Mouse (Mus musculus): ENCODE measurements around the gene Zfp101. TPM values are rescaled to one million over a fixed set of nuclear protein-coding genes. Genes with fewer than 3 reads are reported as not detected.

The Zfp101 gene
- 8.7 to 17.7 TPM (median 10.2 TPM) in 3 replicates for total RNA-seq (2017)

- peak; percentile 99 for ATAC-seq (replicated peaks; ENCODE audit: insufficient number of reproducible peaks, low FRiP score, low TSS enrichment, poor library complexity, severe bottlenecking)
Observed at GRCm38 (mm10) chr17:33394182-33395034, at the start of gene Zfp101. Zfp101 (minus strand) TSS chr17:33394641.

GRCm38 (mm10) chr17:33441159-33441558 is 46.7 kb upstream of the Zfp101 start:
- ATAC-seq (replicated peaks; ENCODE audit: insufficient number of reproducible peaks, low FRiP score, low TSS enrichment, poor library complexity, severe bottlenecking): no peak

- no peak for ATAC-seq (replicated peaks; ENCODE audit: insufficient number of reproducible peaks, low FRiP score, low TSS enrichment, poor library complexity, severe bottlenecking)
Observed at GRCm38 (mm10) chr17:33439922-33440321, 45.5 kb upstream of the Zfp101 start.

- peak; percentile 85 for ATAC-seq (replicated peaks; ENCODE audit: insufficient number of reproducible peaks, low FRiP score, low TSS enrichment, poor library complexity, severe bottlenecking)
Observed at GRCm38 (mm10) chr17:33439148-33439547, 44.7 kb upstream of the Zfp101 start.

- no peak for ATAC-seq (replicated peaks; ENCODE audit: insufficient number of reproducible peaks, low FRiP score, low TSS enrichment, poor library complexity, severe bottlenecking)
Observed at GRCm38 (mm10) chr17:33432019-33432946, 37.8 kb upstream of the Zfp101 start, which contains the start of gene Actl9. Actl9 (plus strand) TSS chr17:33432896.

- ATAC-seq (replicated peaks; ENCODE audit: insufficient number of reproducible peaks, low FRiP score, low TSS enrichment, poor library complexity, severe bottlenecking): no peak
Observed at GRCm38 (mm10) chr17:33392271-33392670, 2.2 kb downstream of the Zfp101 start.

- no peak for ATAC-seq (replicated peaks; ENCODE audit: insufficient number of reproducible peaks, low FRiP score, low TSS enrichment, poor library complexity, severe bottlenecking)
Observed at GRCm38 (mm10) chr17:33385705-33386104, 8.7 kb downstream of the Zfp101 start.

GRCm38 (mm10) chr17:33372795-33373194 is 21.6 kb downstream of the Zfp101 start:
- ATAC-seq (replicated peaks; ENCODE audit: insufficient number of reproducible peaks, low FRiP score, low TSS enrichment, poor library complexity, severe bottlenecking): no peak

GRCm38 (mm10) chr17:33358411-33359384 is 35.7 kb downstream of the Zfp101 start, which contains the start of gene Zfp81:
Zfp81 (minus strand) TSS chr17:33358878.
- peak; percentile 100 for ATAC-seq (replicated peaks; ENCODE audit: insufficient number of reproducible peaks, low FRiP score, low TSS enrichment, poor library complexity, severe bottlenecking)

- no peak for ATAC-seq (replicated peaks; ENCODE audit: insufficient number of reproducible peaks, low FRiP score, low TSS enrichment, poor library complexity, severe bottlenecking)
Observed at GRCm38 (mm10) chr17:33352981-33353380, 41.5 kb downstream of the Zfp101 start.

Other genes with a start within 250 kb of the Zfp101 start
- gene Olfr55, start 226.2 kb downstream of the Zfp101 start, total RNA-seq (2017): not detected in 3 replicates
- gene Olfr239, start 203.3 kb downstream of the Zfp101 start, total RNA-seq (2017): not detected in 3 replicates
- gene Olfr1564, start 173.0 kb downstream of the Zfp101 start, total RNA-seq (2017): not detected in 3 replicates
- gene Zfp955a, start 139.5 kb downstream of the Zfp101 start, total RNA-seq (2017): 11.0 to 16.6 TPM (median 14.2 TPM) in 3 replicates
- not detected in 3 replicates for gene Olfr63, start 130.0 kb downstream of the Zfp101 start, total RNA-seq (2017)
- 4.2 to 10.9 TPM (median 6.7 TPM) in 3 replicates for gene Zfp955b, start 105.1 kb downstream of the Zfp101 start, total RNA-seq (2017)
- gene Zfp81, start 35.8 kb downstream of the Zfp101 start, total RNA-seq (2017): 9.0 to 12.1 TPM (median 10.7 TPM) in 3 replicates
- 1.2 TPM in 1 of 3 replicates, not detected in the others for gene Actl9, start 38.3 kb upstream of the Zfp101 start, total RNA-seq (2017)
- gene Adamts10, start 129.6 kb upstream of the Zfp101 start, total RNA-seq (2017): 71.1 to 159 TPM (median 83.0 TPM) in 3 replicates
- 541 to 588 TPM (median 587 TPM) in 3 replicates for gene Myo1f, start 161.1 kb upstream of the Zfp101 start, total RNA-seq (2017)
- gene Zfp414, start 234.4 kb upstream of the Zfp101 start, total RNA-seq (2017): 7.8 to 17.3 TPM (median 8.7 TPM) in 3 replicates
- 5.0 to 7.9 TPM in 2 of 3 replicates, not detected in the other for gene Pram1, start 243.4 kb upstream of the Zfp101 start, total RNA-seq (2017)

Data from monocyte, adult 5-6 weeks (primary cell).